Mouse (Mus musculus) heart, adult 2 months (tissue): ENCODE results near the gene Kcnma1. TPM values are rescaled to one million over a fixed set of nuclear protein-coding genes. Genes with fewer than 3 reads are reported as not detected.
A peak's percentile ranks its signal among the peaks of the same experiment; 100 is the strongest.

ENCODE experiments used
- DNase-seq, 2 experiments: peaks; one replicate each; pipeline ENCODE4 v3.0.0; 2021
- H3K27ac ChIP-seq: fragments of 200-600 bp; 2 replicates; pipeline ENCODE4 v1.8.1; 2022
- H3K27me3 ChIP-seq: fragments of 200-500 bp; 2 replicates; pipeline ENCODE4 v1.6.1; 2012; ENCODE audit warnings: mild to moderate bottlenecking, low read length, inconsistent platforms, mixed read lengths; ENCODE audit not compliant: control insufficient read depth, insufficient read depth
- H3K36me3 ChIP-seq: fragments of 200-500 bp; 2 replicates; pipeline ENCODE4 v1.6.1; 2012; ENCODE audit warnings: low read length, inconsistent platforms; ENCODE audit not compliant: control insufficient read depth, insufficient read depth
- H3K4me1 ChIP-seq: fragments of 200-500 bp; 2 replicates; pipeline ENCODE4 v1.6.1; 2011; ENCODE audit warnings: low read length; ENCODE audit not compliant: control insufficient read depth, insufficient read depth
- H3K4me3 ChIP-seq: fragments of 200-600 bp; 2 replicates; pipeline ENCODE4 v1.8.1; 2022
- H3K79me2 ChIP-seq: fragments of 200-500 bp; replicated peaks from 2 replicates; pipeline ENCODE4 v1.6.1; 2012; ENCODE audit warnings: mild to moderate bottlenecking, inconsistent platforms, low read length, moderate library complexity, mixed read lengths; ENCODE audit not compliant: control insufficient read depth, insufficient read depth
- H3K9ac ChIP-seq: fragments of 200-500 bp; 2 replicates; pipeline ENCODE4 v1.6.1; 2012; ENCODE audit warnings: low read depth, mild to moderate bottlenecking, control low read depth, inconsistent platforms, low read length, mixed read lengths
- CTCF ChIP-seq: fragments of 200-600 bp; IDR thresholded peaks from 2 replicates; pipeline ENCODE4 v1.8.1; 2022; ENCODE audit warnings: antibody characterized with exemption, mild to moderate bottlenecking, moderate library complexity
- EP300 ChIP-seq: fragments of 200-500 bp; IDR thresholded peaks from 2 replicates; pipeline ENCODE4 v1.6.1; 2011; ENCODE audit warnings: low read depth, low read length, control low read depth; ENCODE audit not compliant: insufficient read depth
- POLR2A ChIP-seq: fragments of 200-500 bp; IDR thresholded peaks from 2 replicates; pipeline ENCODE4 v1.6.1; 2011; ENCODE audit warnings: mild to moderate bottlenecking, low read depth, low read length, control low read depth; ENCODE audit not compliant: insufficient read depth
- WGBS: fragments of 180-500 bp; shearing (Covaris S2); methylation state at CpG from one replicate; pipeline ENCODE4 v1.1.7; 2018; 5-methylcytosine and 5-hydroxymethylcytosine counted together
- intact Hi-C: fragments of 180-260 bp; cut with DNase I; formaldehyde crosslinking; loops from one replicate; pipeline ENCODE4 v1.15.1; 2025
- polyA plus RNA-seq: library from polyadenylated mRNA; depleted of rRNA; stranded (reverse); fragments of >200 nt; gene quantifications from 2 replicates; pipeline ENCODE4 v1.2.3, GENCODE M21; 2012
- total RNA-seq, 2 experiments: library from RNA; stranded (reverse); gene quantifications; 2 replicates each; pipeline ENCODE4 v1.2.3; 2021

Kcnma1 gene
- total and polyA plus RNA-seq, 3 experiments, result 0.66 to 0.84 (median 0.78) TPM

GRCm38 (mm10) chr14:23645361-23646063 lies 368.8 kb downstream of the Kcnma1 start:
- H3K27me3 ChIP-seq, result no peaks in the 10 kb centered on the region
- TF ChIP-seq POLR2A, result no peak
- TF ChIP-seq CTCF, result no peak
- H3K36me3 ChIP-seq, result no peaks in the 10 kb centered on the region
- 66% methylated on average over 9 of the region's 9 CpGs for WGBS
- no peak overlapping the region for H3K9ac ChIP-seq
- no peaks in the 10 kb centered on the region for H3K4me1 ChIP-seq
- H3K79me2 ChIP-seq, result no peaks in the 10 kb centered on the region
- H3K4me3 ChIP-seq, result no peak overlapping the region
- no peak for DNase-seq
- intact Hi-C loops, result no loop called here
- no peak overlapping the region for H3K27ac ChIP-seq

DNA sequence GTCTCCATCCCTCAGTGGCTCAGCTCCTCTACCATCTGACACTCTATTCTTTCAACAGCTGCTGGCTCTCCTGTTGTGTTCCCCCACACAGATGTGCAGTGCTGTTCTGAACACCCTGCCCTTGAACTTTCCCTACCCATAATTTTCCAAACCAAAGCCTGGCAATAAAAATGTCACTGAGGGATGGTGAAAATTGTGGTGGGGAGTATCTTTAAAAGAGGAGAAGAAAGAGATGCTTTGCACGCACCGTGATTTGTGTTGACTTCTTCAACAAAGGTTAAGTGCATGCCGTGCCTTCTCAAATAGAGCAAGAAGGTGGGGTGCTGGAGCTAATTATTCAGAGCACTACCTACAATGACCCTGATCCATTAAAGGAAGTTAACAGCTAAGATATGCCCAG lies 371.1 kb downstream of the Kcnma1 start:
- H3K9ac ChIP-seq, result no peak overlapping the region
- H3K4me3 ChIP-seq, result no peak overlapping the region
- H3K79me2 ChIP-seq, result no peaks in the 10 kb centered on the region
- no peak overlapping the region for H3K27ac ChIP-seq
- DNase-seq, result no peak
- no peak for TF ChIP-seq EP300
- TF ChIP-seq CTCF, result no peak
- no peak for TF ChIP-seq POLR2A
- no peaks in the 10 kb centered on the region for H3K4me1 ChIP-seq
- 92% methylated on average over 3 of the region's 3 CpGs for WGBS
- intact Hi-C loops, result no loop called here
- H3K27me3 ChIP-seq, result no peaks in the 10 kb centered on the region
- H3K36me3 ChIP-seq, result no peaks in the 10 kb centered on the region

DNA sequence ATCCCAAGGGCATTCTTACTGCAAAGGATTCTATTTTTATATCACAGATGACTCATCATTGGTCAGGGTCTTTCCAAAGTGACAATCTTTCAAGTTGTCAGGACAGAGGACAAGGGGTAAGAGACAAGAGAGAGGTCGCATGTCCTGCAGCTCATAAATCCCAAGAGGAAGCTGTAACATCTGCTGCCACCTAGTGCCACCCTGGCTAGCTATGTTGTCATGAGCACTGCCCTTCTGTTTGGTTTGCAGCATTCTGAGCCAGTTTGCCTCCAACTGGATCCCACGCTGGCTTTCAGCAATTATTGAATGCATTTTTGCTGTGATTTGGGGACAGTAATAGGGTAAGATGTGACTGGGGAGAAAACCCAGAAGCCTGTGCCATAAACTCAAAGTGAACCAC lies 373.6 kb downstream of the Kcnma1 start:
- Histone ChIP-seq H3K36me3 (no peaks in the 10 kb centered on the region), H3K4me1 (no peaks in the 10 kb centered on the region), H3K4me3 (no peak overlapping the region), H3K9ac (no peak overlapping the region), H3K27me3 (no peaks in the 10 kb centered on the region), H3K79me2 (no peaks in the 10 kb centered on the region), H3K27ac (no peak overlapping the region)
- peak; percentile 62 for TF ChIP-seq CTCF
- TF ChIP-seq EP300, result no peak
- no peak for DNase-seq
- WGBS, result 31% methylated on average over 2 of the region's 2 CpGs
- intact Hi-C loops, result loop anchor here (2.0 kb wide), 1 partner anchor 58 kb away; no protein-coding TSS in a partner anchor

DNA sequence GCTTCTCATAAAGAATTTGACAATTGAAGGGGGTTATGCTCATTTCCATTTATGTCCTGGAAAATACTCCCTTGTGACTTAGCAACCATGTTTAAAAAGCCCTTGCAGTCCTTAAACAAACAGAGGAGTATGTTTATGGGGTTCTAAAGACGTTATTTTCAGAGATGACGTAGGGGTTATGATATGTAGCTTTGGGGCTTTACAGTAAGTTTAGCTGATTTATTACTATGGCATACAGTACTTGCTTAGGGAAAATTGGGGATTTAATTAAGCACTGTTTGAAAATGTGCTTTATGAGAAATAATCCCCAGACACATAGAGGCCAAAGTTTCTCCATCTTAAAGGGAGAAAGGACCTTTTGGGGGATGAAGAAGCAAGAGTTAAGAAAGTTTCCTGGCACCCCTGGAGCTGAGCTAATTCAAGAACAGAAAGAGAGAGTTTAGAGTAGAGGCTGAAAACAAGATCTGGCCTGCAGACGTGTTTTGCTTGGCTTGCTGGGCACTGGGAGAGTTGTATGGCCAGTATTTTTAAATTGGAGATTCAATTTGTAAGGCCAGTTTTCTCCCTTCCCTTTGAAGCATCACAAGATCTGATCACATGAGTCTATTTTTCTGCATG lies 376.1 kb downstream of the Kcnma1 start:
- 59% methylated on average over 3 of the region's 3 CpGs for WGBS
- H3K79me2 ChIP-seq, result no peaks in the 10 kb centered on the region

GRCm38 (mm10) chr14:23635903-23636302 lies 378.4 kb downstream of the Kcnma1 start:
- no peak overlapping the region for H3K4me3 ChIP-seq
- no peak overlapping the region for H3K9ac ChIP-seq
- TF ChIP-seq EP300, result no peak
- no peak for TF ChIP-seq CTCF
- H3K79me2 ChIP-seq, result no peaks in the 10 kb centered on the region
- no peaks in the 10 kb centered on the region for H3K4me1 ChIP-seq
- no peaks in the 10 kb centered on the region for H3K27me3 ChIP-seq
- 59% methylated on average over 4 of the region's 4 CpGs for WGBS
- no peak overlapping the region for H3K27ac ChIP-seq
- DNase-seq, result no peak
- intact Hi-C loops, result no loop called here
- H3K36me3 ChIP-seq, result no peaks in the 10 kb centered on the region

More for the DNA sequence above, 376.1 kb downstream of the Kcnma1 start:
- intact Hi-C loops, result no loop called here
- H3K9ac ChIP-seq, result no peak overlapping the region
- H3K4me1 ChIP-seq, result no peaks in the 10 kb centered on the region
- no peaks in the 10 kb centered on the region for H3K36me3 ChIP-seq
- no peak overlapping the region for H3K27ac ChIP-seq
- DNase-seq, result no peak
- H3K27me3 ChIP-seq, result no peaks in the 10 kb centered on the region
- TF ChIP-seq POLR2A, result no peak
- TF ChIP-seq EP300, result no peak
- no peak for TF ChIP-seq CTCF
- H3K4me3 ChIP-seq, result no peak overlapping the region

DNA sequence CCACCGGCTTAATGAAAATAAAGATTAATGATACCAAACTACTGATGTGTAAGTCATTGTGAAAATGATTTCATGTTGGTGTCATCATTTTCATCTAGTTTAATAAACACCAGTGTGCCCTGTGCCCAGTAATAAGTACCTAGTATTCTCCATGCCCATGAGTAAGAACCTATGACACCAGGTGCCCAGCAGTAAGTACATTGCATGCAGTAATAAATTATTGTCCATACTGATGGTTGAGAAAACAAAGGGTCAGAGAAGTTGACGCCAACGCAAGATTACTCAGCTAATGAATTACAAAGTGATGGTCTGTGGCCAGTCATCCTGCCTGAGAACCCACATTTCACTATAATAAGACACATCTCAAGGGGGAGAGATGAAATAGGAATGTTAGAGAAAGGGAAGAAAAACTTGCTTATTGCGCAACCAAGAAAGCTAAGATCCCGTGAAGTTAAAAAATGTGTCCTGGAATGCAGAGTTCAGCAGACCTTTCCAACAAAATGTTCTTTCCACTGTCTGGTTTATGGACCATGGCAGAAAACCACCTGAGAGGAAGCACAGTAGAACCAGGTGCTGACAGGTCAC lies 381.2 kb downstream of the Kcnma1 start:
- DNase-seq, result no peak
- no peaks in the 10 kb centered on the region for H3K27me3 ChIP-seq
- no peaks in the 10 kb centered on the region for H3K36me3 ChIP-seq
- H3K4me1 ChIP-seq, result no peaks in the 10 kb centered on the region
- H3K27ac ChIP-seq, result no peak overlapping the region
- H3K4me3 ChIP-seq, result no peak overlapping the region
- intact Hi-C loops, result no loop called here
- TF ChIP-seq CTCF (no peak), EP300 (no peak), POLR2A (no peak)
- no peak overlapping the region for H3K9ac ChIP-seq
- H3K79me2 ChIP-seq, result no peaks in the 10 kb centered on the region
- 86% methylated on average over 5 of the region's 5 CpGs for WGBS
